10 mouse cellular contexts compared by ENCODE assay signal in genomic region chr19:43905985-43906384, GRCm38 (mm10). TPM values are rescaled to one million over a fixed set of nuclear protein-coding genes. Genes with fewer than 3 reads are reported as not detected.
A peak's percentile ranks its signal among the peaks of the same experiment; 100 is the strongest.
DNase-seq lines count a peak whose midpoint lies in the region; ATAC-seq and TF ChIP-seq lines count a peak whose summit lies in the region.
"Had no signal": no experiment of that assay in that cellular context is flagged by ENCODE, and none has a peak within 500 bp of the region (broad histone marks: within the 10 kb centered on the region; RNA-seq: fewer than 3 reads in every experiment).

No protein-coding gene starts in this region.

- ATAC-seq in kidney, embryonic 15.5 days (replicated peaks; ENCODE audit: low FRiP score), result no peak
- ATAC-seq in intestine, embryonic 15.5 days, result 0 out of 2 replicates have a peak, but pooled peaks have one; percentile 32
- no peak for ATAC-seq in activated CD4-positive, CD25-positive, alpha-beta regulatory T cell, adult 4 months

- H3K9me3 ChIP-seq in kidney, embryonic 15.5 days (replicated peaks), result no peaks in the 10 kb centered on the region
- H3K9me3 ChIP-seq in CH12.LX (replicated peaks; ENCODE audit: low read length), result no peaks in the 10 kb centered on the region
- H3K9me3 ChIP-seq in intestine, embryonic 15.5 days, result no peaks in the 10 kb centered on the region
- H3K9me3 ChIP-seq: embryonic facial prominence, embryonic 13.5 days; limb, embryonic 15.5 days had no signal

- no peaks in the 10 kb centered on the region for H3K27me3 ChIP-seq in kidney, adult 2 months (replicated peaks; ENCODE audit: control insufficient read depth, insufficient read depth, low read length)
- no peaks in the 10 kb centered on the region for H3K27me3 ChIP-seq in kidney, embryonic 15.5 days
- no peaks in the 10 kb centered on the region for H3K27me3 ChIP-seq in CH12.LX (replicated peaks)
- no peaks in the 10 kb centered on the region for H3K27me3 ChIP-seq in intestine, embryonic 15.5 days (replicated peaks)
- H3K27me3 ChIP-seq: embryonic facial prominence, embryonic 13.5 days; limb, embryonic 15.5 days had no signal

- H3K36me3 ChIP-seq in kidney, adult 2 months (ENCODE audit: control insufficient read depth, insufficient read depth, low read length), result no peaks in the 10 kb centered on the region; the same call in 1 of the 2 replicates
- H3K36me3 ChIP-seq in kidney, embryonic 15.5 days, result peaks cover 41% of the 10 kb centered on the region
- peaks cover 0 to 62% of the 10 kb centered on the region in 2 experiments for H3K36me3 ChIP-seq in CH12.LX (replicated peaks in 1 of 2; ENCODE audit: control insufficient read depth in 1 of 2, insufficient read depth in 1 of 2, low read length in 1 of 2)
- peaks cover 19% of the 10 kb centered on the region; the same call in 1 of the 2 replicates for H3K36me3 ChIP-seq in intestine, embryonic 15.5 days

- no peak overlapping the region for H3K4me2 ChIP-seq in kidney, embryonic 15.5 days
- no peak overlapping the region for H3K4me2 ChIP-seq in CH12.LX (ENCODE audit: insufficient read depth, low read depth, poor library complexity, severe bottlenecking)
- H3K4me2 ChIP-seq in intestine, embryonic 15.5 days (replicated peaks), result no peak overlapping the region
- H3K4me2 ChIP-seq: embryonic facial prominence, embryonic 13.5 days; limb, embryonic 15.5 days had no signal

- dilution Hi-C loops in CH12.LX (cut with MboI; ENCODE audit: extremely low pct_ligation_motif_present, extremely low pct_unique_long_range_greater_than_20kb, low sequenced_read_pairs), result no loop called here

- DNase-seq in kidney, adult 2 months, result peak; percentile 68
- peak; percentile 46 for DNase-seq in CH12.LX (ENCODE audit: extremely low read depth)
- peak; percentile 74 for DNase-seq in R1 (ENCODE audit: low read depth, low spot score)
- peak; percentile 63 for DNase-seq in retina, postnatal 1 day
- DNase-seq in layer of hippocampus, postnatal 14 days (ENCODE audit: low spot score in 2 of 2), result no peak

- in situ Hi-C loops in CH12.LX (cut with MboI; ENCODE audit: low pct_ligation_motif_present, low pct_unique_long_range_greater_than_20kb, low sequenced_read_pairs), result loop anchor here (10.0 kb wide), 1 partner anchor 151 kb away; the partner anchor contains the start of genes Cox15 and Cutc

- H3K27ac ChIP-seq in kidney, adult 2 months (ENCODE audit: insufficient read depth, low read depth, low read length), result no peak overlapping the region
- no peak overlapping the region for H3K27ac ChIP-seq in kidney, embryonic 15.5 days
- no peak overlapping the region for H3K27ac ChIP-seq in CH12.LX (ENCODE audit: insufficient read depth, low read depth)
- H3K27ac ChIP-seq in intestine, embryonic 15.5 days, result no peak overlapping the region
- H3K27ac ChIP-seq: embryonic facial prominence, embryonic 13.5 days; limb, embryonic 15.5 days had no signal

- H3K4me3 ChIP-seq in kidney, adult 2 months (ENCODE audit: insufficient read depth, low read depth, low read length), result no peak overlapping the region
- no peak overlapping the region for H3K4me3 ChIP-seq in kidney, embryonic 15.5 days (replicated peaks)
- no peak overlapping the region for H3K4me3 ChIP-seq in CH12.LX (replicated peaks in 1 of 3; ENCODE audit: low read depth in 2 of 3, low read length in 2 of 3, poor library complexity in 1 of 3)
- H3K4me3 ChIP-seq in intestine, embryonic 15.5 days (replicated peaks), result no peak overlapping the region
- H3K4me3 ChIP-seq: embryonic facial prominence, embryonic 13.5 days; limb, embryonic 15.5 days had no signal

- 39% methylated on average over 5 of the region's 5 CpGs for WGBS in kidney, adult 2 months
- 42% methylated on average over 5 of the region's 5 CpGs for WGBS in kidney, embryonic 15.5 days
- 42% methylated on average over 5 of the region's 5 CpGs for WGBS in intestine, embryonic 15.5 days

- no peak overlapping the region for H3K9ac ChIP-seq in kidney, embryonic 15.5 days
- no peak overlapping the region for H3K9ac ChIP-seq in CH12.LX (ENCODE audit: insufficient read depth, low read depth)
- H3K9ac ChIP-seq in intestine, embryonic 15.5 days, result no peak overlapping the region
- H3K9ac ChIP-seq: embryonic facial prominence, embryonic 13.5 days; limb, embryonic 15.5 days had no signal

- peak; percentile 79 for TF ChIP-seq CTCF in kidney, adult 2 months (conservative IDR thresholded peaks at IDR 0.05; ENCODE audit: insufficient read depth, insufficient read length, low read depth, low read length)
- TF ChIP-seq CTCF in CH12.LX (conservative IDR thresholded peaks at IDR 0.05 in 1 of 2, IDR thresholded peaks at IDR 0.05 in 1 of 2; ENCODE audit: low read depth in 2 of 2, low read length in 2 of 2), result peak in 1 of 2 experiments; percentile 78; a peak in 2 of 4 replicates

- no peaks in the 10 kb centered on the region for H3K4me1 ChIP-seq in kidney, adult 2 months (ENCODE audit: control insufficient read depth, insufficient read depth, low read length)
- H3K4me1 ChIP-seq in kidney, embryonic 15.5 days, result no peaks in the 10 kb centered on the region
- H3K4me1 ChIP-seq in CH12.LX (ENCODE audit: control insufficient read depth in 1 of 2, insufficient read depth in 2 of 2), result peaks cover 0 to 4% of the 10 kb centered on the region in 2 experiments; a peak in 2 of 4 replicates
- peaks cover 9% of the 10 kb centered on the region; the same call in 1 of the 2 replicates for H3K4me1 ChIP-seq in intestine, embryonic 15.5 days (replicated peaks)
- H3K4me1 ChIP-seq: embryonic facial prominence, embryonic 13.5 days; limb, embryonic 15.5 days had no signal

- peak; percentile 65 for TF ChIP-seq RAD21 in CH12.LX (IDR thresholded peaks at IDR 0.05; ENCODE audit: low read depth, low read length)

- no peaks in the 10 kb centered on the region for H3K79me2 ChIP-seq in CH12.LX (replicated peaks; ENCODE audit: control insufficient read depth, extremely low read depth, insufficient read depth, poor library complexity, severe bottlenecking)

- no peak for TF ChIP-seq POLR2A in kidney, adult 2 months (IDR thresholded peaks at IDR 0.05; ENCODE audit: low read depth, low read length)
- no peak for TF ChIP-seq POLR2A in CH12.LX (IDR thresholded peaks at IDR 0.05; ENCODE audit: low read depth, low read length)

- TF ChIP-seq EP300 in CH12.LX (IDR thresholded peaks at IDR 0.05; ENCODE audit: low read length), result no peak

TF ChIP-seq in CH12.LX, 34 proteins besides CTCF, POLR2A, EP300 and RAD21:
- TF ChIP-seq TBP (conservative IDR thresholded peaks at IDR 0.05; ENCODE audit: low read depth, low read length) (no peak), POLR2AphosphoS2 (IDR thresholded peaks at IDR 0.05; ENCODE audit: low read depth, low read length) (no peak), SMC3 (IDR thresholded peaks at IDR 0.05; ENCODE audit: low read depth, low read length) (peak; percentile 71), CHD1 (IDR thresholded peaks at IDR 0.05; ENCODE audit: low read depth, low read length) (no peak)

RNA-seq across cellular contexts. Expression of gene Dnmbp, which starts 34.0 kb away (rescaled TPM):
- 13.9 and 15.5 TPM in 2 replicates for polyA plus RNA-seq in kidney, adult 2 months (2012; rRNA removed)
- polyA plus RNA-seq in kidney, embryonic 15.5 days (2015; fragmentation: Nextera tagmentation; extraction: Ambion mirVana), result 23.7 and 24.4 TPM in 2 replicates
- 2.3 and 2.6 TPM in 2 replicates for total RNA-seq in CH12.LX (2012; rRNA removed)
- total RNA-seq in CH12.LX (2014; rRNA removed), result 1.8 and 1.9 TPM in 2 replicates
- polyA plus RNA-seq in CH12.LX (2012; ENCODE audit: insufficient read length, low read depth), result 4.7 and 5.4 TPM in 2 replicates
- 35.9 and 37.0 TPM in 2 replicates for polyA plus RNA-seq in intestine, embryonic 15.5 days (2015; fragmentation: Nextera tagmentation; extraction: Ambion mirVana)
- total RNA-seq in layer of hippocampus, postnatal 14 days (2021), result 10 to 100 TPM in 1 of 2 experiments, 1 to 10 TPM in 1; 9.5 to 10.3 TPM
- polyA plus RNA-seq in activated CD4-positive, CD25-positive, alpha-beta regulatory T cell, adult 4 months (2017; shearing (Covaris generic)), result 1 to 10 TPM; 3.5 to 7.0 TPM

Comparison
In these comparisons a context has a peak if more than half of its experiments do, and no peak if none do; other contexts are left out.
1. DNase-seq: peak in kidney, adult 2 months (single experiment), CH12.LX (single experiment), R1 (single experiment) and retina, postnatal 1 day (single experiment); none in layer of hippocampus, postnatal 14 days (0 of 2).